In the genomic region with DNA sequence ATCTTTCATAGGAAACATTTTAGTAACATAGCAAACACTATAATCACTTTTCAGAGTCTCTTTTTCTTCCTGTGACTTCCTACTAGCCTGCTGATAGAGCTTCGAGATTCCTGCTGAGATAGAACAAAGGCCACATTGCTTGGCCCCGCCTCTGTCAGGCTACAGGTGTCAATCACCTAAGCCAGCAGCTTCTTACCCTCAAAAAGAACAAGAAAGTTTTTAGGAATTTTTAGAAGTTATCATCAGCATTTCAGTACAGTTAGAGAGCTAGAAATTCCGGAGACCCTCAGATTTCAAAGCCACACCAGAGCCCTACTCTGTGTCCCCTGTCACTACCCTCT, we compare ENCODE assay signal across 17 mouse cellular contexts.
"Had no signal": no experiment of that assay in that cellular context is flagged by ENCODE, and none has a peak within 500 bp of the region (broad histone marks: within the 10 kb centered on the region; RNA-seq: fewer than 3 reads in every experiment).

No protein-coding gene starts in this region.

- H3K4me3 ChIP-seq: left cerebral cortex, adult 2 months; limb, embryonic 12.5 days; liver, embryonic 13.5 days; lung, embryonic 15.5 days; megakaryocyte, embryonic 14.5 days; midbrain, embryonic 15.5 days; neural tube, embryonic 13.5 days; stomach, embryonic 15.5 days had no signal

- DNase-seq: liver; liver, embryonic 13.5 days; liver, postnatal 0 days; lung, postnatal 14 days; retina, postnatal 1 day; right cerebral cortex, postnatal 4 days; thymus, adult 2 months; thymus, postnatal 36 days had no signal

- H3K9me3 ChIP-seq: limb, embryonic 12.5 days; liver, embryonic 13.5 days; lung, embryonic 15.5 days; megakaryocyte, embryonic 14.5 days; midbrain, embryonic 15.5 days; neural tube, embryonic 13.5 days; stomach, embryonic 15.5 days had no signal

- H3K4me2 ChIP-seq: limb, embryonic 12.5 days; liver, embryonic 13.5 days; lung, embryonic 15.5 days; midbrain, embryonic 11.5 days; midbrain, embryonic 15.5 days; neural tube, embryonic 13.5 days; stomach, embryonic 15.5 days had no signal

- H3K36me3 ChIP-seq: limb, embryonic 12.5 days; liver, embryonic 13.5 days; lung, embryonic 15.5 days; midbrain, embryonic 15.5 days; neural tube, embryonic 13.5 days; stomach, embryonic 15.5 days had no signal

- H3K27ac ChIP-seq: left cerebral cortex, adult 2 months; limb, embryonic 12.5 days; liver, embryonic 13.5 days; lung, embryonic 15.5 days; macrophage; midbrain, embryonic 15.5 days; neural tube, embryonic 13.5 days; stomach, embryonic 15.5 days had no signal

- H3K4me1 ChIP-seq: lung, embryonic 15.5 days; midbrain, embryonic 15.5 days; neural tube, embryonic 13.5 days; stomach, embryonic 15.5 days had no signal

- H3K27me3 ChIP-seq: liver, embryonic 13.5 days; lung, embryonic 15.5 days; megakaryocyte, embryonic 14.5 days; midbrain, embryonic 15.5 days; neural tube, embryonic 13.5 days; stomach, embryonic 15.5 days had no signal

- H3K9ac ChIP-seq: limb, embryonic 12.5 days; liver, embryonic 13.5 days; liver, postnatal 0 days; lung, embryonic 15.5 days; midbrain, embryonic 15.5 days; neural tube, embryonic 13.5 days; stomach, embryonic 15.5 days had no signal

- ATAC-seq: liver, postnatal 0 days; midbrain, embryonic 15.5 days had no signal
